Mouse (Mus musculus): ENCODE data around the gene Ces5a.

DNA sequence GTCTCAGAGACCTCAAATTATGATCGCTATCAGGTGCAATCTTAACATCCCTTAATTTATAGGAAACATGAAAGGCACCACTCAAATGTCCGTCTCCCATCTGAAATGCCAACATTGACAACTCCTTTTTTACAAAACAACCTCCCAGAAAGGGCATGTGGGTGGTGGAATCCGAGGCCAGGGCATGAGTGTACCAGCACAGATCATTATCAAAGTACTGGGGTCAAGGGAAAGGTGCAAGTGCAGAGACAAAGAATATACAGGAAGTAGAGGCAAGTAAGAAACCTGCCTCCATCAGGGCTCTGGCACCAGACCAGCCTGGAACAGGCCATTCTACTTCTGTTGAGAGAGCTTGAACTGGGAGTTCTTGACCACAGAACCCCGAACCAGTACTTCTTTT, 29.0 kb upstream of the Ces5a start:
- TF ChIP-seq CTCF (IDR thresholded peaks at IDR 0.05) (no peak), POLR2A (IDR thresholded peaks at IDR 0.05; ENCODE audit: insufficient read depth, low read depth, low read length) (no peak)
